Mouse (Mus musculus) stomach, postnatal 0 days (tissue): ENCODE measurements around the gene Sema6b. TPM values are rescaled to one million over a fixed set of nuclear protein-coding genes. Genes with fewer than 3 reads are reported as not detected.

Experiments
- ATAC-seq: fragments of 200-750 bp; cut with Nextera tagmentation; 2 replicates; pipeline ENCODE4 v1.8.0; 2017; ENCODE audit not compliant: low FRiP score, low TSS enrichment
- DNase-seq: peaks from one replicate; pipeline ENCODE4 v3.0.0-alpha.2; 2016; ENCODE audit warnings: low spot score
- H3K27ac ChIP-seq: fragments of 300-500 bp; sonication (generic); replicated peaks from 2 replicates; pipeline ENCODE4 v1.5.1; 2014; ENCODE audit warnings: mild to moderate bottlenecking, control low read depth
- H3K27me3 ChIP-seq: fragments of 300-500 bp; sonication (generic); 2 replicates; pipeline ENCODE4 v1.6.1; 2014; ENCODE audit warnings: low read length; ENCODE audit not compliant: control insufficient read depth, insufficient read depth
- H3K36me3 ChIP-seq: fragments of 300-500 bp; sonication (generic); 2 replicates; pipeline ENCODE4 v1.6.1; 2014; ENCODE audit warnings: low read length, mixed read lengths; ENCODE audit not compliant: control insufficient read depth, insufficient read depth
- H3K4me1 ChIP-seq: fragments of 300-500 bp; sonication (generic); replicated peaks from 2 replicates; pipeline ENCODE4 v1.6.1; 2014; ENCODE audit warnings: antibody characterized with exemption; ENCODE audit not compliant: control insufficient read depth, insufficient read depth
- H3K4me2 ChIP-seq: fragments of 300-500 bp; sonication (generic); replicated peaks from 2 replicates; pipeline ENCODE4 v1.6.1; 2014; ENCODE audit warnings: low read depth, mild to moderate bottlenecking, control low read depth, moderate library complexity
- H3K4me3 ChIP-seq: fragments of 300-500 bp; sonication (generic); 2 replicates; pipeline ENCODE4 v1.5.1; 2014; ENCODE audit warnings: low read depth, low read length, control low read depth
- H3K9ac ChIP-seq: fragments of 300-500 bp; sonication (generic); 2 replicates; pipeline ENCODE4 v1.6.1; 2014; ENCODE audit warnings: mild to moderate bottlenecking, low read length, control low read depth, mixed read lengths
- H3K9me3 ChIP-seq: fragments of 300-500 bp; sonication (generic); 2 replicates; pipeline ENCODE4 v1.6.1; 2016; ENCODE audit warnings: low read length; ENCODE audit not compliant: control insufficient read depth
- CTCF ChIP-seq: IDR thresholded peaks from 2 replicates; pipeline ENCODE4 v1.5.1; 2016; ENCODE audit warnings: antibody characterized with exemption, low read depth, mild to moderate bottlenecking, moderate library complexity
- EP300 ChIP-seq: optimal IDR thresholded peaks from 2 replicates; pipeline ENCODE3; 2016; ENCODE audit warnings: antibody characterized with exemption
- WGBS: fragments of 180-500 bp; shearing (Covaris S2); extraction: QIAGEN DNeasy Blood & Tissue Kit; methylation state at CpG from one replicate; pipeline ENCODE4 v1.1.7; 2014; 5-methylcytosine and 5-hydroxymethylcytosine counted together
- polyA plus RNA-seq: library from polyadenylated mRNA; unstranded; fragments of >200 nt; fragmentation: Nextera tagmentation; extraction: Ambion mirVana; gene quantifications from 2 replicates; pipeline ENCODE4 v1.2.1, GENCODE M21; 2015

Gene Sema6b
- polyA plus RNA-seq, 1 experiment from 2014 or later, result 0.39 TPM

DNA sequence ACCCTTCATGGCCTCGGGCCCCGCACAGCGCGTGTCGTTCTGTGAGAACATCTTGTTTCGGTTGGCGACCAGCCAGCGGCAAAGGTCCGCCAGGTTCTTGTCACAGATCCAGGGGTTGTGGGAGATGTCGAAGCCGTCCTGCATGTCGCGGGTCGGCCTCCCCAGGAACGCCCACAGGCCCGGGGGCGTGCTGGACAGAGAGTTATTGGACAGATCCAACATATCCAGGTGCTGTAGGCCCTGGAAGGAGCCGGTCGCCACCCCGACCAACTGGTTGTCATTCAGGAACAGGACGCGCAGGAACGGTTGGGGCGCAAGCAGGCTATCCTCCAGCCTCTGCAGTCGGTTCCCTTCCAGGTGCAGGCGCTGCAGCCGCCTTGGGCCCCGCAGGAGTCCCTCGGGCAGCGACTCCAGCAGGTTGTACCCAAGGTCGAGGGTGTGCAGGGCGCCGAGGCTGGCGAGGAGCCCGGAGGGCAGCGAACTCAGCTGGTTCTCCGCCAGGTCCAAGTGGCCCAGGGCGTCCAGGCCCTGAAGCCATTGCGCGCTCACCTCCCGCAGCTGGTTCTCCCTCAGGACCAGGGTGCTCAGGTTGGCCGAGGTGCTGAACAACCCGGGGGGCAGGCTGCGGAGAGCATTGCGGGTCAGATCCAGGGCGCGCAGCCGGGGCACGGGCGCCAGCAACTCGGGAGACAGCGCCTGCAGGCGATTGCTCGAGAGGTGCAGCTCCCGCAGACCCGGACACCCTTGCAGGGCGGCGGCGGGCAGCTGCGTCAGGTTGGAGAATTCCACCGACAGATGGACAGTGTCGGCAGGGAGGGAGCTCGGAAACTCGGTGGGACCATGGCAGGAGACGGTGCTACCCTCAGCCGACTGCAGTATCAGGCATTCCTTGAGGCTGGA, 19.9 kb downstream of the Sema6b start:
- 0 out of 2 replicates have a peak, but pooled peaks cover 3% of the 10 kb centered on the region for H3K9me3 ChIP-seq
- peak overlapping the region; percentile 34 for H3K4me2 ChIP-seq
- no peaks in the 10 kb centered on the region; the same call in 1 of the 2 replicates for H3K4me1 ChIP-seq
- H3K27ac ChIP-seq, result no peak overlapping the region
- no peak for TF ChIP-seq EP300
- TF ChIP-seq CTCF, result no peak
- no peaks in the 10 kb centered on the region for H3K36me3 ChIP-seq
- peaks cover 4% of the 10 kb centered on the region; the same call in 1 of the 2 replicates for H3K27me3 ChIP-seq
- WGBS, result 5% methylated on average over 65 of the region's 66 CpGs
- DNase-seq, result peak; percentile 40
- no peak for ATAC-seq
- no peak overlapping the region; the same call in 1 of the 2 replicates for H3K9ac ChIP-seq
- 0 out of 2 replicates have a peak overlapping the region, but pooled peaks have one; percentile 18 for H3K4me3 ChIP-seq

DNA sequence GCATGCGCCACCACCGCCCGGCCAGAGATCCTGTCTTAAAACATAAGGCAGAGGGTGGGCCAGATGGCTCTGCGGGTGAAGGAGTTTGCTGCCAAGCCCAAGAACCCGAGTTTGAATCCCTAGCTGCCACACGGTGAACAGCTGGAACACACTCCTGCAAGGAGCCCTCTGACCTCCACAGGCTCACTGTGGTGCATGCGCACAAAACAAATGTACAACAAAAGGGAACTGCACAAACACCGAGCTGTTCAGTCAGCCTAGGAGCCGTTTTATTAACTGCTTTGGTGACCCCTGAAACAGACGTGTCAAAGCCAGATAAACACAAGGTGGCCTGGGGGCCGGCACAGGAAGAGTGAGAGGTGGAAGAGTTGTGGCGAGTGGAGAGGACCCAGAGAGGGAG, 20.7 kb downstream of the Sema6b start:
- no peak overlapping the region for H3K27ac ChIP-seq
- H3K36me3 ChIP-seq, result no peaks in the 10 kb centered on the region
- WGBS, result 31% methylated on average over 12 of the region's 12 CpGs
- H3K9me3 ChIP-seq, result 0 out of 2 replicates have a peak, but pooled peaks cover 3% of the 10 kb centered on the region
- peaks cover 4% of the 10 kb centered on the region; the same call in 1 of the 2 replicates for H3K27me3 ChIP-seq
- H3K4me1 ChIP-seq, result no peaks in the 10 kb centered on the region; the same call in 1 of the 2 replicates
- no peak overlapping the region for H3K9ac ChIP-seq
- TF ChIP-seq EP300 (no peak), CTCF (no peak)
- no peak overlapping the region for H3K4me3 ChIP-seq
- peak overlapping the region; percentile 34; the same call in 1 of the 2 replicates for H3K4me2 ChIP-seq
- ATAC-seq (no peak), DNase-seq (no peak)

DNA sequence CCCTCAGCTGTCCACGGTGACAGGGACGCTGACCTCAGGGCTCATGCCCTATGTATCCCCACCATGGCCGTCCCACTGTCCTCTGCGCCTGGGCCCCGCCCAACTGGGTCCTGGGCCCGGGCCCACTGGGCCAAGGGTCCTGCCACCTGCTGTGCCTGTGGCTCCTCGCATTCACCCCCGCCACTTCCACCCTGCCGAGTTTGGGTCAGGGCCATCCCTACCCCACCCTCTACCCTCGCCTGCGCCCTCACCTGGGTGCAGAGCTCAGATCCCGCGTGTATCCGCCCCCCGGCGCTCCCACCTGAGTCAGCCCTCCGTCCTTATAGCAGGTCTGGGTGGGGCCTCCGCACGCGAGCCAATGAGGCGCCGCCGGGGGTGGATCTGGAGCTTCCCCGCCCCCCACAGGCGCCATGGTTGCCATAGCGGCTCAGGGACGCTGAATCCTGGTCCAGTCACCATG, 22.9 kb downstream of the Sema6b start, which contains the start of gene Plin5:
Plin5 (minus strand) TSS at position 346 of the 460 bp plus-strand sequence.
- Histone ChIP-seq H3K27me3 (peaks cover 4% of the 10 kb centered on the region; the same call in 1 of the 2 replicates), H3K4me3 (peak within 1 kb of the TSS; percentile 20; the same call in 1 of the 2 replicates), H3K9ac (peak within 1 kb of the TSS; percentile 18; the same call in 1 of the 2 replicates), H3K36me3 (no peaks in the 10 kb centered on the region), H3K27ac (no peak within 1 kb of the TSS), H3K9me3 (no peaks in the 10 kb centered on the region), H3K4me1 (no peaks in the 10 kb centered on the region; the same call in 1 of the 2 replicates), H3K4me2 (peak within 1 kb of the TSS; percentile 53)
- under 1% methylated on average over 27 of the region's 27 CpGs for WGBS
- TF ChIP-seq CTCF (no peak), EP300 (no peak)
- peak; percentile 76 for ATAC-seq
- peak; percentile 84 for DNase-seq

DNA sequence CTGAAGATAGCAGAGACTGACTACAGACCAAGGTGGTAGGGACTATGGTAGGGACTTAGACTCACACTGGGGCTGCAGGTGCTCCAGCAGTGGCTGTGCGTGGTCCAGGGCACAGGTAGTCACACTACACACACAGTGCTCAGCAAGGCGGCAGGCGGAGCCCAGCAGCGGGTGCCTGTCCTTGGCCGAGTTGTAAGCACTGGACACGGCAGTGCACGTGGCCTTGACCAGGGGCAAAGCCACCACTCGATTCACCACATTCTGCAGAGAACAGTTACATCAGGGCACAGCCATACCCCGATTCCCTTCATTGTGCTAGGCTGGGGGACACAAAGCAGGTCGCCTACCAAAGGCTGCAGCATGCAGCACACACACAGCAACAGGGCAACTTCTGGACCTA, 23.9 kb downstream of the Sema6b start:
- WGBS, result 73% methylated on average over 10 of the region's 10 CpGs
- H3K4me1 ChIP-seq, result no peaks in the 10 kb centered on the region; the same call in 1 of the 2 replicates
- TF ChIP-seq EP300 (no peak), CTCF (no peak)
- ATAC-seq, result no peak
- H3K9ac ChIP-seq, result no peak overlapping the region
- H3K4me2 ChIP-seq, result no peak overlapping the region
- no peaks in the 10 kb centered on the region for H3K36me3 ChIP-seq
- no peaks in the 10 kb centered on the region for H3K9me3 ChIP-seq
- no peak for DNase-seq
- no peak overlapping the region for H3K4me3 ChIP-seq
- H3K27me3 ChIP-seq, result peaks cover 4% of the 10 kb centered on the region; the same call in 1 of the 2 replicates
- no peak overlapping the region for H3K27ac ChIP-seq

DNA sequence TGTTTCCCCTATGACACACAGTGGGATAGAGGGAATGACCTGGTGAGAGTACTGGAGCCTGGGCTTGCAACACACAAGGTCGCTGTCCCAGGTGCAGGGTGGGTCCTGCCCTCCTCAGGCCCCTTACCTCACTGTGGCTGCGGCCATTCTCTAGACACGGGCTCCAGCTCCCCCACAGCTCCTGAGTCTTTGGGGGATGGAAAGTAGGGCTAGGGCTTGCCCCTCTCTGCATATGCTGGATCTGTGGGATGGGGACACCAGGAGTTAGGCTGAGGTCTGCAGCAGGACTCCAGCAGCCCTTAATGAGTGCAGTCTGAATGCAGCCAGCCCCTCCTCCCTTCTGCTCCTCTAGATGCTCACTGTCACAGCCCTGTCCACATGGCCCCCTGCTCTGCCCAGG, 27.4 kb downstream of the Sema6b start:
- H3K4me1 ChIP-seq, result no peaks in the 10 kb centered on the region; the same call in 1 of the 2 replicates
- no peaks in the 10 kb centered on the region for H3K36me3 ChIP-seq
- no peaks in the 10 kb centered on the region for H3K9me3 ChIP-seq
- H3K27me3 ChIP-seq, result no peaks in the 10 kb centered on the region
- no peak for DNase-seq
- WGBS, result 78% methylated on average over 3 of the region's 3 CpGs
- no peak overlapping the region for H3K4me2 ChIP-seq
- no peak for ATAC-seq
- no peak for TF ChIP-seq CTCF
- no peak for TF ChIP-seq EP300
- H3K27ac ChIP-seq, result no peak overlapping the region
- no peak overlapping the region for H3K9ac ChIP-seq
- no peak overlapping the region for H3K4me3 ChIP-seq
